Mouse (Mus musculus) spleen, adult 10 weeks (tissue): ENCODE measurements around the gene Kir3dl1. TPM values are rescaled to one million over a fixed set of nuclear protein-coding genes. Genes with fewer than 3 reads are reported as not detected.

Source experiments
- polyA plus RNA-seq: library from polyadenylated mRNA; stranded (reverse); fragments of 350-450 nt; fragmentation: Illumina TruSeq; extraction: RNeasy Lipid Tissue Mini Kit (QIAGEN cat#74804); gene quantifications from one replicate; pipeline ENCODE4 v1.2.3, GENCODE M21; 2015; ENCODE audit warnings: low replicate concordance; ENCODE audit not compliant: insufficient read depth

The Kir3dl1 gene
- not detected for polyA plus RNA-seq

GRCm38 (mm10) chrX:136517699-136518098, at the start of gene Kir3dl1:
Kir3dl1 (plus strand) TSS chrX:136517999.

GRCm38 (mm10) chrX:136543956-136544355, 26.2 kb downstream of the Kir3dl1 start, which contains the start of gene Kir3dl2:
Kir3dl2 (minus strand) TSS chrX:136544056.

Other genes with a start within 250 kb of the Kir3dl1 start
- 51.5 TPM for gene Bex3, start 247.7 kb upstream of the Kir3dl1 start, polyA plus RNA-seq
- gene Kir3dl2, start 26.1 kb downstream of the Kir3dl1 start, polyA plus RNA-seq = not detected
- gene Tceal3, start 72.8 kb downstream of the Kir3dl1 start, polyA plus RNA-seq = 4.0 TPM
- gene Tceal1, start 190.0 kb downstream of the Kir3dl1 start, polyA plus RNA-seq = 2.8 TPM
- gene Morf4l2, start 225.7 kb downstream of the Kir3dl1 start, polyA plus RNA-seq = 154 TPM